Mouse (Mus musculus) forebrain, embryonic 11.5 days (tissue): Measurements from ENCODE around the gene Lyz1. TPM values are rescaled to one million over a fixed set of nuclear protein-coding genes. Genes with fewer than 3 reads are reported as not detected.

Experiments
- ATAC-seq: fragments of 200-750 bp; cut with Nextera tagmentation; replicated peaks from 2 replicates; pipeline ENCODE4 v1.8.0; 2017; ENCODE audit warnings: moderate TSS enrichment; ENCODE audit not compliant: low FRiP score
- DNase-seq: peaks from one replicate; pipeline ENCODE4 v3.0.0-alpha.2; 2017; ENCODE audit warnings: low spot score
- H3K27ac ChIP-seq: fragments of 300-500 bp; sonication (generic); 2 replicates; pipeline ENCODE4 v1.5.1; 2014; ENCODE audit warnings: low read depth, low read length
- H3K27me3 ChIP-seq: fragments of 300-500 bp; sonication (generic); 2 replicates; pipeline ENCODE4 v1.6.1; 2014; ENCODE audit warnings: mild to moderate bottlenecking, low read length, mixed read lengths; ENCODE audit not compliant: control insufficient read depth, insufficient read depth
- H3K36me3 ChIP-seq: fragments of 300-500 bp; sonication (generic); 2 replicates; pipeline ENCODE4 v1.6.1; 2014; ENCODE audit warnings: mild to moderate bottlenecking, low read length, moderate library complexity, mixed read lengths; ENCODE audit not compliant: control insufficient read depth, insufficient read depth
- H3K4me1 ChIP-seq: fragments of 300-500 bp; sonication (generic); replicated peaks from 2 replicates; pipeline ENCODE4 v1.6.1; 2014; ENCODE audit warnings: low read length, mixed read lengths; ENCODE audit not compliant: control insufficient read depth, insufficient read depth
- H3K4me2 ChIP-seq: fragments of 300-500 bp; sonication (generic); 2 replicates; pipeline ENCODE4 v1.6.1; 2014; ENCODE audit warnings: low read depth, mild to moderate bottlenecking, low read length, moderate library complexity, mixed read lengths; ENCODE audit not compliant: severe bottlenecking
- H3K4me3 ChIP-seq: fragments of 300-500 bp; sonication (generic); 2 replicates; pipeline ENCODE4 v1.5.1; 2014; ENCODE audit warnings: low read depth, low read length
- H3K9ac ChIP-seq: fragments of 300-500 bp; sonication (generic); 2 replicates; pipeline ENCODE4 v1.6.1; 2014; ENCODE audit warnings: low read length
- H3K9me3 ChIP-seq: fragments of 300-500 bp; sonication (generic); 2 replicates; pipeline ENCODE4 v1.6.1; 2016; ENCODE audit warnings: low read length, mixed read lengths; ENCODE audit not compliant: control insufficient read depth
- WGBS: fragments of 180-500 bp; shearing (Covaris S2); extraction: QIAGEN DNeasy Blood & Tissue Kit; methylation state at CpG from one replicate; pipeline ENCODE4 v1.1.7; 2014; 5-methylcytosine and 5-hydroxymethylcytosine counted together
- polyA plus RNA-seq: library from polyadenylated mRNA; unstranded; fragments of >200 nt; fragmentation: Nextera tagmentation; extraction: Ambion mirVana; gene quantifications from 2 replicates; pipeline ENCODE4 v1.2.1, GENCODE M21; 2014

Lyz1 gene
- polyA plus RNA-seq = not detected in 2 replicates

GRCm38 (mm10) chr10:117292671-117293070, at the start of gene Lyz1:
Gene Lyz1, minus strand, starts transcription at chr10:117292868.
- H3K9ac ChIP-seq = no peak within 1 kb of the TSS
- H3K27me3 ChIP-seq = no peaks in the 10 kb centered on the region
- H3K9me3 ChIP-seq = no peaks in the 10 kb centered on the region
- no peak within 1 kb of the TSS for H3K27ac ChIP-seq
- H3K36me3 ChIP-seq = no peaks in the 10 kb centered on the region
- no peaks in the 10 kb centered on the region for H3K4me1 ChIP-seq
- 86% methylated on average over 5 of the region's 5 CpGs for WGBS
- no peak within 1 kb of the TSS for H3K4me2 ChIP-seq
- DNase-seq (no peak), ATAC-seq (no peak)
- H3K4me3 ChIP-seq = no peak within 1 kb of the TSS

GRCm38 (mm10) chr10:117342406-117342805, 49.7 kb upstream of the Lyz1 start:
- 80% methylated on average over 2 of the region's 2 CpGs for WGBS
- no peak for DNase-seq

DNA sequence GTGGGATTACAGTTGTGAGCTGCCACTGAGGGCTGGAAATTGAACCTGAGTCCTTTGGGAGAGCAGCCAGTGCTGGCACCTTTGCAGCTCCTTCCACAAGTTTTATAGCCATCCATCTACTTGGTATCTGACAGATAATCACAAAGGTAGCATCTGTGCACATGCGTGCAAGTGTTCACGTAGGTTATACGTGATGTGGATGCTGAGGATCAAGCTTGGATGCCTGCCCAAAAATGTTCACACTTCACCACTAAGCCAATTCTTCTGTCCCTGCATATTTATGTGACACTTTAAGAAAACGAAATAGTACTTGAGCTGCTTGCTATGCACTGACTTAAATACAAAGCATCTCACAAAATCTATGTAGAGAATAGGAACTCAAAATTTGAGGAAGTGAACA, 48.4 kb upstream of the Lyz1 start:
- ATAC-seq (no peak), DNase-seq (no peak)
- H3K4me3 ChIP-seq = no peak overlapping the region
- no peak overlapping the region for H3K27ac ChIP-seq
- H3K4me2 ChIP-seq = no peak overlapping the region
- H3K27me3 ChIP-seq = no peaks in the 10 kb centered on the region
- no peak overlapping the region for H3K9ac ChIP-seq
- no peaks in the 10 kb centered on the region for H3K9me3 ChIP-seq
- H3K4me1 ChIP-seq = no peaks in the 10 kb centered on the region
- WGBS = 87% methylated on average over 4 of the region's 4 CpGs
- no peaks in the 10 kb centered on the region; the same call in 1 of the 2 replicates for H3K36me3 ChIP-seq

More at GRCm38 (mm10) chr10:117342406-117342805, 49.7 kb upstream of the Lyz1 start:
- Histone ChIP-seq H3K27me3 (no peaks in the 10 kb centered on the region), H3K36me3 (no peaks in the 10 kb centered on the region; the same call in 1 of the 2 replicates), H3K4me1 (no peaks in the 10 kb centered on the region), H3K4me2 (no peak overlapping the region), H3K9ac (no peak overlapping the region), H3K4me3 (no peak overlapping the region), H3K27ac (no peak overlapping the region), H3K9me3 (no peaks in the 10 kb centered on the region)
- ATAC-seq = no peak

DNA sequence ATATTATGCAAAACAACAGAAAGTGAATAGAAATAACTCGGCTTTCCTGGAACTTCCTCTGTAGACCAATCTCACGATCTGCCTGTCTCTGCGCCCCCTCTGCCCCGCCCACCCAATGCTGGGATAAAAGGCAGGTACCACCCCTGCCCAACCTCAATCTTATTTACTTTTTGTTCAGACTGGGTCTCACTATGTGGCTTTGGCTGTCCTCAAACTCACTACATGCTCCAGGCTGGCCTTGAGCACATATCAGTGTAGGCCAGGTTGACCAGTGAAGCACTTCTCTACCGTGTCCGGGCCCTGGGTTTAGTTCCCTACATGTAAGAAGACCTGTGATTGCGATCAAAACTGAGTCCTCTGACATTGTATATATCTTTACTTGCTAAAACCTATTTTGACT, 46.6 kb upstream of the Lyz1 start:
- Histone ChIP-seq H3K4me2 (no peak overlapping the region), H3K36me3 (no peaks in the 10 kb centered on the region; the same call in 1 of the 2 replicates), H3K27ac (no peak overlapping the region), H3K27me3 (no peaks in the 10 kb centered on the region), H3K9me3 (no peaks in the 10 kb centered on the region), H3K9ac (no peak overlapping the region), H3K4me1 (no peaks in the 10 kb centered on the region), H3K4me3 (no peak overlapping the region)
- DNase-seq (no peak), ATAC-seq (no peak)
- 85% methylated on average over 7 of the region's 7 CpGs for WGBS

- ATAC-seq (no peak), DNase-seq (no peak)
- Histone ChIP-seq H3K27ac (no peak overlapping the region), H3K36me3 (no peaks in the 10 kb centered on the region; the same call in 1 of the 2 replicates), H3K9me3 (no peaks in the 10 kb centered on the region), H3K4me3 (no peak overlapping the region), H3K27me3 (no peaks in the 10 kb centered on the region), H3K4me2 (no peak overlapping the region), H3K4me1 (no peaks in the 10 kb centered on the region), H3K9ac (no peak overlapping the region)
Measured at GRCm38 (mm10) chr10:117337946-117338345, 45.3 kb upstream of the Lyz1 start.

DNA sequence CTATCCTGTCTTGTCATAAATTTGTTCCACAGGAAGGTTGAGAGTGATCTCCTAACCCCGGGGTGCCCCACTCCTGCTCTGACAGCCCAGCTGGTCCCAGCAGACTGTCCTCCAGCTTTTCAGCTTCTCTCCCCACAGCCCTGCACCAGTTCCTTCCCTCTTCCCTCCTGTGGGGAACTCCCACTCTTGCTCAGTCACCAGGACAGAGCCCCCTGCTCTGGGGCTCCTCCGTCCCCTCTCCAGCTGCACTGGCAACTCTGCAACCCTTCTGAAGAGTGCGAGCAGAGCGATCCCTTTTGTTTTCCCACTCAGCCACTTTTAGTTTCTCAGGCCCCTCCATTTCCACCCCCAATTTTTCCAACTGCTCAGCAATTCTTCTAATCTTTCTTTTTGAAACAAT, 43.0 kb upstream of the Lyz1 start:
- Histone ChIP-seq H3K4me3 (no peak overlapping the region), H3K36me3 (no peaks in the 10 kb centered on the region), H3K27me3 (no peaks in the 10 kb centered on the region), H3K9ac (no peak overlapping the region), H3K4me2 (no peak overlapping the region), H3K27ac (no peak overlapping the region), H3K4me1 (no peaks in the 10 kb centered on the region), H3K9me3 (no peaks in the 10 kb centered on the region)
- ATAC-seq (peak; percentile 67), DNase-seq (no peak)
- 43% methylated on average over 4 of the region's 4 CpGs for WGBS

DNA sequence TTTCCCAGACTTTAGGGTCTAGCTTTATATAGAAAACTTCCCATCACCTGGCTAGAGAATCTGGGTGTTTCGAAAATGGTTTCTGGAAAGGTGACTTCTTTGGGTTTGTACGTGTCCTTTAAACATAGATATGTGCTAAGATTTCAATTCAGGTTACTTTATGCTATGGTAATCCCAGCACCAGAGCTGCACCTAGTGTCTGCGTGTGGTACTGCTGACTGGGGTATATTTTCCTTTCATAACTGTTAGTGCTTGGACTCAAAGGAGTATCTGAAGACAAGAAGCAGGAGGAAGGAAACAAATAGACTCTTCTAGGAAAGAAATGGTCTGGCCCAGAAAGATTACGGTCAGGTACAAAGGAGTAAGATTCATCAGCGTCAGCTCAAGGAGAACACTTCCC, 37.9 kb upstream of the Lyz1 start:
- Histone ChIP-seq H3K27me3 (no peaks in the 10 kb centered on the region), H3K4me2 (no peak overlapping the region), H3K4me1 (no peaks in the 10 kb centered on the region), H3K9me3 (no peaks in the 10 kb centered on the region), H3K36me3 (no peaks in the 10 kb centered on the region), H3K4me3 (no peak overlapping the region), H3K9ac (no peak overlapping the region), H3K27ac (no peak overlapping the region)
- ATAC-seq = no peak
- no peak for DNase-seq
- 83% methylated on average over 5 of the region's 5 CpGs for WGBS

- 93% methylated on average over 7 of the region's 7 CpGs for WGBS
Measured at GRCm38 (mm10) chr10:117323782-117324181, 31.1 kb upstream of the Lyz1 start.

GRCm38 (mm10) chr10:117322630-117323029, 30.0 kb upstream of the Lyz1 start:
- DNase-seq (no peak), ATAC-seq (no peak)
- no peaks in the 10 kb centered on the region for H3K9me3 ChIP-seq
- no peak overlapping the region for H3K9ac ChIP-seq
- WGBS = 95% methylated on average over 5 of the region's 5 CpGs
- H3K27me3 ChIP-seq = no peaks in the 10 kb centered on the region
- H3K27ac ChIP-seq = no peak overlapping the region
- H3K4me2 ChIP-seq = no peak overlapping the region
- H3K36me3 ChIP-seq = no peaks in the 10 kb centered on the region
- no peak overlapping the region for H3K4me3 ChIP-seq
- no peaks in the 10 kb centered on the region for H3K4me1 ChIP-seq

More at GRCm38 (mm10) chr10:117323782-117324181, 31.1 kb upstream of the Lyz1 start:
- H3K9ac ChIP-seq = no peak overlapping the region
- no peaks in the 10 kb centered on the region for H3K4me1 ChIP-seq
- H3K36me3 ChIP-seq = no peaks in the 10 kb centered on the region
- H3K27ac ChIP-seq = no peak overlapping the region
- no peaks in the 10 kb centered on the region for H3K27me3 ChIP-seq
- no peaks in the 10 kb centered on the region for H3K9me3 ChIP-seq
- no peak overlapping the region for H3K4me3 ChIP-seq
- no peak overlapping the region for H3K4me2 ChIP-seq
- DNase-seq (no peak), ATAC-seq (no peak)
